Mouse (Mus musculus) midbrain, postnatal 0 days (tissue): ENCODE data around the gene Ndufa12. TPM values are rescaled to one million over a fixed set of nuclear protein-coding genes. Genes with fewer than 3 reads are reported as not detected.

Experiments used
- ATAC-seq: fragments of 200-750 bp; cut with Nextera tagmentation; 2 replicates; pipeline ENCODE4 v1.8.0; 2017; ENCODE audit warnings: moderate number of reproducible peaks, mild to moderate bottlenecking, moderate TSS enrichment, moderate library complexity; ENCODE audit not compliant: low FRiP score
- DNase-seq: peaks from one replicate; pipeline ENCODE4 v3.0.0-alpha.2; 2015; ENCODE audit warnings: low spot score
- H3K27ac ChIP-seq: fragments of 300-500 bp; sonication (generic); 2 replicates; pipeline ENCODE4 v1.5.1; 2014; ENCODE audit warnings: low read depth, mild to moderate bottlenecking, low read length, mixed read lengths
- H3K27me3 ChIP-seq: fragments of 300-500 bp; sonication (generic); 2 replicates; pipeline ENCODE4 v1.6.1; 2014; ENCODE audit warnings: low read length, control low read depth, mixed read lengths; ENCODE audit not compliant: insufficient read depth
- H3K36me3 ChIP-seq: fragments of 300-500 bp; sonication (generic); 2 replicates; pipeline ENCODE4 v1.6.1; 2014; ENCODE audit warnings: low read length, control low read depth, mixed read lengths; ENCODE audit not compliant: insufficient read depth
- H3K4me1 ChIP-seq: fragments of 300-500 bp; sonication (generic); 2 replicates; pipeline ENCODE4 v1.6.1; 2014; ENCODE audit warnings: mild to moderate bottlenecking, control low read depth, antibody characterized with exemption, low read length, mixed read lengths; ENCODE audit not compliant: insufficient read depth
- H3K4me2 ChIP-seq: fragments of 300-500 bp; sonication (generic); 2 replicates; pipeline ENCODE4 v1.6.1; 2014; ENCODE audit warnings: low read depth, mild to moderate bottlenecking, low read length, mixed read lengths; ENCODE audit not compliant: poor library complexity, severe bottlenecking
- H3K4me3 ChIP-seq: fragments of 300-500 bp; sonication (generic); 2 replicates; pipeline ENCODE4 v1.5.1; 2014; ENCODE audit warnings: low read depth, mild to moderate bottlenecking, low read length, moderate library complexity
- H3K9ac ChIP-seq: fragments of 300-500 bp; sonication (generic); replicated peaks from 2 replicates; pipeline ENCODE4 v1.6.1; 2014; ENCODE audit warnings: mild to moderate bottlenecking, low read length, moderate library complexity, mixed read lengths; ENCODE audit not compliant: poor library complexity, severe bottlenecking
- H3K9me3 ChIP-seq: fragments of 300-500 bp; sonication (generic); 2 replicates; pipeline ENCODE4 v1.6.1; 2016; ENCODE audit warnings: low read length, control low read depth
- CTCF ChIP-seq: IDR thresholded peaks from 2 replicates; pipeline ENCODE4 v1.5.1; 2016; ENCODE audit warnings: antibody characterized with exemption, mild to moderate bottlenecking
- WGBS: fragments of 180-500 bp; shearing (Covaris S2); extraction: QIAGEN DNeasy Blood & Tissue Kit; methylation state at CpG from one replicate; pipeline ENCODE4 v1.1.7; 2014; 5-methylcytosine and 5-hydroxymethylcytosine counted together
- polyA plus RNA-seq: library from polyadenylated mRNA; unstranded; fragments of >200 nt; fragmentation: Nextera tagmentation; extraction: Ambion mirVana; gene quantifications from 2 replicates; pipeline ENCODE4 v1.2.1, GENCODE M21; 2015
- total RNA-seq: library from RNA; depleted of rRNA; stranded (reverse); fragments of >200 nt; gene quantifications from 2 replicates; pipeline ENCODE4 v1.2.3, GENCODE M21; 2014

Gene Ndufa12
- total and polyA plus RNA-seq, 2 experiments from 2014 or later = 209 to 493 TPM

DNA sequence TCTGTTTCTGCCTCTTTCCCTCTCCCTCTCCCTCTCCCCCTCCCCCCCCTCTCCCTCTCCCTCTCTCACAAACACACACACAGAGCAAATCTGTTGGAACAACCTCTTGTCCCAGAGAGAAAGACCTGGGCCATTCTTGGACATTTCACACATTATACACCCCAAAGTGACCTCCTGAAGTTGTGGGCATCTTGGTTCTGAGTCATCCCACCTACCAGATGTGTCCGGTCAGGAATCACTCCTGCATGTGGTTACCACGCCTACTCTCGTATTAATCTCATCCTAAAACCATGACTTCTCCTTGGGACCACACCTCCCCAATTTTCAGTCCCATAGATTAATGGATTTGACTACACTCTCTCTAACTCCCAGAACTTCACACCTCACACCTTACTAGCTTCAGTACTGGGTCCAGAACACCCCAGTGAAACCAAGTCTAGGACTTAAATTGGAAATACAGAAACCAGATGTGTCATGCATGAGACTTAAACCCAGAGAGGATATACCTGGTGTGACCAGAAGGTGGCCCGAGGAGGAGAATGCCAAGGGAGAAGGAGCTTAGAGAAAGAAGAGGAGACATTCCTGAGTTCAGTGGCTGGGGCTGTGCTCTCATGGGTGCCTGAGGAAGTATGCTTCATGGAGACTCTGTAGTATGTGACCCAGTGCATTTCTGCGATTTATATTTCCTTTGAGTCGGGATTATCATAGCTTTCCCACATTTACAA is 26.7 kb downstream of the Ndufa12 start:
- Histone ChIP-seq H3K36me3 (peaks cover 3% of the 10 kb centered on the region; the same call in 1 of the 2 replicates), H3K9ac (no peak overlapping the region), H3K4me1 (no peaks in the 10 kb centered on the region), H3K4me2 (no peak overlapping the region), H3K27me3 (no peaks in the 10 kb centered on the region), H3K27ac (no peak overlapping the region), H3K4me3 (no peak overlapping the region), H3K9me3 (no peaks in the 10 kb centered on the region)
- ATAC-seq = no peak
- DNase-seq = peak; percentile 35
- TF ChIP-seq CTCF = peak; percentile 69
- 79% methylated on average over 6 of the region's 6 CpGs for WGBS

DNA sequence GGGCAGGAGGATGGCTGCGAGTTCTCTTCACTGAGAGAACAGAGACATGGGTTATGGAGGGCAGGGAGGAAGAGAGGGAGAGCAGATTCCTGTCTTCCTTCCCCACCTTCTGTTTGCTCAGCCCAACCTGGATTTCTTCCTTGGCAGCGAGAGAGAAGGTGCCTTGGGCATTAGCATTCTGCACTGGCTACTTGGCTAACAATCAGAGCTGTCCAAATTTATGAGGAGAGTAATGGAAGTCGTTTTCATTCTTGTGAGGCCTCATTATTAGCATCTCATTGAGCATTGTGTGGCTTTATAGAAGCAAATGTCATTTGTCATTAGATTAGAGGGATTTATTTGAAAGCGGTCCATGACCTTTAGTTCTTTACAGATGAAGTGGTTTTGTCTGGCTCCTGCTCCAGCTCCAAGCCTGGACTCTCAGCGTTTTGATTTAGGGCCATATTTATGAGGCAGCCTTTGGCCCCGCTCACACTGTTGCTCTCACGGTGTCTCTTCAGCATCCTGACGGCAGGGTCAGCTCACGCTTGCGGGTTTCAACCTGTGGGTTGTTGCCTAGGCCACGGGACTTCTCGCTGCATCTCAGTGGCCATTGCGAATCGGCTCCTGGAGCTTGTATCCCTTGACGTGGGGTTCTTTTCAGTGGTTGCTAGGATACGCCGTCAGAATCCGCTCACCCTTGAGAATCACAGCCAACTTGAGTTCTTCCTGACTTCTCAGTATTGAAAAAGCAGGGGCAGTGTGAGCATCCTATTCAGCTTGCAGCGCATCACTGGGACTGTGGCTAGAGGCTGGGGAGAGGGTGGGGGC is 31.9 kb downstream of the Ndufa12 start:
- H3K36me3 ChIP-seq = no peaks in the 10 kb centered on the region
- H3K9ac ChIP-seq = no peak overlapping the region
- DNase-seq (peak; percentile 92), ATAC-seq (peak; percentile 88)
- WGBS = 8% methylated on average over 19 of the region's 19 CpGs
- no peak for TF ChIP-seq CTCF
- no peaks in the 10 kb centered on the region for H3K9me3 ChIP-seq
- no peaks in the 10 kb centered on the region for H3K27me3 ChIP-seq
- H3K4me3 ChIP-seq = no peak overlapping the region
- 0 out of 2 replicates have a peak, but pooled peaks cover 2% of the 10 kb centered on the region for H3K4me1 ChIP-seq
- peak overlapping the region; percentile 59 for H3K27ac ChIP-seq
- peak overlapping the region; percentile 16 for H3K4me2 ChIP-seq

GRCm38 (mm10) chr10:94231025-94231424 is 32.5 kb downstream of the Ndufa12 start:
- Histone ChIP-seq H3K4me1 (0 out of 2 replicates have a peak, but pooled peaks cover 2% of the 10 kb centered on the region), H3K9ac (no peak overlapping the region), H3K36me3 (no peaks in the 10 kb centered on the region), H3K4me3 (no peak overlapping the region), H3K9me3 (no peaks in the 10 kb centered on the region), H3K27ac (peak overlapping the region; percentile 59), H3K4me2 (peak overlapping the region; percentile 16), H3K27me3 (no peaks in the 10 kb centered on the region)
- DNase-seq = no peak
- TF ChIP-seq CTCF = no peak
- ATAC-seq = peak; percentile 59; the same call in 1 of the 2 replicates
- 42% methylated on average over 6 of the region's 6 CpGs for WGBS

- Histone ChIP-seq H3K27me3 (no peaks in the 10 kb centered on the region), H3K36me3 (no peaks in the 10 kb centered on the region), H3K4me3 (no peak overlapping the region), H3K4me1 (0 out of 2 replicates have a peak, but pooled peaks cover 2% of the 10 kb centered on the region), H3K9ac (no peak overlapping the region), H3K4me2 (no peak overlapping the region), H3K9me3 (no peaks in the 10 kb centered on the region), H3K27ac (no peak overlapping the region)
- ATAC-seq = no peak
- DNase-seq = no peak
- TF ChIP-seq CTCF = no peak
- 62% methylated on average over 4 of the region's 4 CpGs for WGBS
These were observed 36.7 kb downstream of the Ndufa12 start for GRCm38 (mm10) chr10:94235200-94235599.

DNA sequence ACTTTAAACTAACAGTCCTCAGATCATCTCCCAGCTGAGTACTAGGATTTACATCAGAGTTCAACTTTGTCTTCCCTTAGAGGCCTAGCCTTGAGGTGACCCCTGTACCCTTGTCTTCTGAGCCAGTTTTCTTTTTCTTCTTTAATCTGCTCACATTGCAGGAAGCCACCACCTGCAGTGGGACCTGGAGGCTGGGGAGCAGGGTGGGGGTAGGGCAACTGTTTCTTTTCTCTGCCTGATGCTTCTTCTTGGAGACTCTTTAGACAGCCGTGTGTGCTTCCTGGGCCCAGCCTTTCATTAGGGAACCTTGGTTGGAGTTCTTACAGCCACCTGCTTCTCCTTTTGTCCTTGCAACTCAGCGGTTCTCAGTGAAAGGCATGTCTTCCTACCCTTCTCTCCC is 42.8 kb downstream of the Ndufa12 start:
- Histone ChIP-seq H3K4me2 (no peak overlapping the region), H3K4me3 (no peak overlapping the region), H3K36me3 (no peaks in the 10 kb centered on the region), H3K4me1 (no peaks in the 10 kb centered on the region), H3K27me3 (no peaks in the 10 kb centered on the region), H3K27ac (no peak overlapping the region), H3K9ac (no peak overlapping the region), H3K9me3 (no peaks in the 10 kb centered on the region)
- DNase-seq = no peak
- no peak for TF ChIP-seq CTCF
- WGBS = 63% methylated on average over 2 of the region's 2 CpGs
- ATAC-seq = no peak
